Mouse (Mus musculus) kidney, adult 10 weeks (tissue): ENCODE measurements around the gene Zfp712. TPM values are rescaled to one million over a fixed set of nuclear protein-coding genes. Genes with fewer than 3 reads are reported as not detected.

Experiments
- polyA plus RNA-seq: library from polyadenylated mRNA; stranded (reverse); fragments of 350-450 nt; fragmentation: Illumina TruSeq; extraction: RNeasy Lipid Tissue Mini Kit (QIAGEN cat#74804); gene quantifications from one replicate; pipeline ENCODE4 v1.2.3, GENCODE M21; 2014; ENCODE audit warnings: low read depth, low replicate concordance

Gene Zfp712
- polyA plus RNA-seq = 6.8 TPM

GRCm38 (mm10) chr13:67060786-67061358 is at the start of gene Zfp712:
TSS of gene Zfp712 (minus strand) at chr13:67061170.

GRCm38 (mm10) chr13:67108194-67108820 is 47.3 kb upstream of the Zfp712 start, which contains the start of gene Gm28557:
TSS of gene Gm28557 (minus strand) at chr13:67108604.

GRCm38 (mm10) chr13:67097876-67098275 is 36.9 kb upstream of the Zfp712 start, which contains the start of gene Zfp708:
TSS of gene Zfp708 (minus strand) at chr13:67097976.

Other genes with a start within 250 kb of the Zfp712 start
- 9.3 TPM for gene Gm10767, start 156.3 kb downstream of the Zfp712 start, polyA plus RNA-seq
- gene Zfp708, start 36.8 kb upstream of the Zfp712 start, polyA plus RNA-seq = 14.0 TPM
- gene Gm28557, start 47.4 kb upstream of the Zfp712 start, polyA plus RNA-seq = 13.1 TPM
- 2.8 TPM for gene Rslcan18, start 55.1 kb upstream of the Zfp712 start, polyA plus RNA-seq
- gene Zfp759, start 60.5 kb upstream of the Zfp712 start, polyA plus RNA-seq = 16.3 TPM
- 16.8 TPM for gene Rsl1, start 112.0 kb upstream of the Zfp712 start, polyA plus RNA-seq
- 5.5 TPM for gene Zfp455, start 133.3 kb upstream of the Zfp712 start, polyA plus RNA-seq
- 9.5 TPM for gene Zfp458, start 217.3 kb upstream of the Zfp712 start, polyA plus RNA-seq
- 2.1 TPM for gene Zfp457, start 245.3 kb upstream of the Zfp712 start, polyA plus RNA-seq